ENCODE assay signal across 9 mouse cellular contexts in genomic region chr2:170401211-170401799, GRCm38 (mm10). TPM values are rescaled to one million over a fixed set of nuclear protein-coding genes. Genes with fewer than 3 reads are reported as not detected.
DNase-seq lines count a peak whose midpoint lies in the region; ATAC-seq lines count a peak whose summit lies in the region.
"Had no signal": no experiment of that assay in that cellular context is flagged by ENCODE, and none has a peak within 500 bp of the region (broad histone marks: within the 10 kb centered on the region; RNA-seq: fewer than 3 reads in every experiment).

No protein-coding gene starts in this region.

- intact Hi-C loops in heart, postnatal 14 days (cut with DNase I): loop anchor here (1.0 to 2.0 kb wide), 2 partner anchors 46 to 285 kb away; no protein-coding TSS in a partner anchor

- no peak overlapping the region; the same call in 1 of the 2 replicates for H3K27ac ChIP-seq in forebrain, embryonic 13.5 days
- peak overlapping the region; percentile 67 for H3K27ac ChIP-seq in neural tube, embryonic 15.5 days (replicated peaks)

- H3K9me3 ChIP-seq in forebrain, embryonic 13.5 days (replicated peaks): no peaks in the 10 kb centered on the region
- no peaks in the 10 kb centered on the region for H3K9me3 ChIP-seq in neural tube, embryonic 15.5 days (replicated peaks)

- H3K27me3 ChIP-seq in forebrain, embryonic 13.5 days: 0 out of 2 replicates have a peak, but pooled peaks cover 5% of the 10 kb centered on the region
- no peaks in the 10 kb centered on the region for H3K27me3 ChIP-seq in neural tube, embryonic 15.5 days (replicated peaks)

- H3K4me1 ChIP-seq in forebrain, embryonic 13.5 days: peaks cover 33% of the 10 kb centered on the region
- peaks cover 42% of the 10 kb centered on the region for H3K4me1 ChIP-seq in neural tube, embryonic 15.5 days

- peak overlapping the region; percentile 58 for H3K9ac ChIP-seq in forebrain, embryonic 13.5 days
- H3K9ac ChIP-seq in neural tube, embryonic 15.5 days (replicated peaks): peak overlapping the region; percentile 37; the same call in 1 of the 2 replicates

- H3K4me2 ChIP-seq in forebrain, embryonic 13.5 days: peak overlapping the region; percentile 62
- peak overlapping the region; percentile 63 for H3K4me2 ChIP-seq in neural tube, embryonic 15.5 days

- H3K36me3 ChIP-seq in forebrain, embryonic 13.5 days (ENCODE audit: poor library complexity, severe bottlenecking): no peaks in the 10 kb centered on the region
- H3K36me3 ChIP-seq in neural tube, embryonic 15.5 days: no peaks in the 10 kb centered on the region

- peak overlapping the region; percentile 33 for H3K4me3 ChIP-seq in forebrain, embryonic 13.5 days
- peak overlapping the region; percentile 32 for H3K4me3 ChIP-seq in neural tube, embryonic 15.5 days (replicated peaks)
- H3K4me3 ChIP-seq: erythroblast, embryonic 14.5 days had no signal

- ATAC-seq in CD4-positive, CD25-positive, alpha-beta regulatory T cell, adult 4 months: peak; percentile 66
- ATAC-seq in forebrain, embryonic 13.5 days: peak; percentile 66
- ATAC-seq in neural tube, embryonic 15.5 days (ENCODE audit: low FRiP score): peak; percentile 62

- peak; percentile 37 for DNase-seq in c-Kit-positive CD71-negative TER-119-negative erythroid progenitor cells, embryonic 14.5 days (ENCODE audit: low read depth)
- DNase-seq in heart, postnatal 14 days: peak; percentile 84 to 85
- DNase-seq in layer of hippocampus, adult 18-20 months (ENCODE audit: low spot score in 2 of 2): peak; percentile 39 to 78
- peak; percentile 60 to 68 for DNase-seq in lung, adult 18-20 months
- peak; percentile 57 for DNase-seq in testis, postnatal 14 days (ENCODE audit: low spot score)

- 2% methylated on average over 17 of the region's 17 CpGs for WGBS in forebrain, embryonic 13.5 days
- WGBS in neural tube, embryonic 15.5 days: under 1% methylated on average over 17 of the region's 17 CpGs

RNA-seq across cellular contexts. Expression of gene Bcas1, which starts 26.3 kb away (rescaled TPM):
- 1 to 10 TPM; 5.1 to 8.0 TPM for polyA plus RNA-seq in CD4-positive, CD25-positive, alpha-beta regulatory T cell, adult 4 months (2017; shearing (Covaris generic))
- 1.9 and 2.1 TPM in 2 replicates for polyA plus RNA-seq in forebrain, embryonic 13.5 days (2015; fragmentation: Nextera tagmentation; extraction: Ambion mirVana)
- total RNA-seq in heart, postnatal 14 days (2021): under 1 TPM; 0.12 to 0.67 TPM
- 10 to 100 TPM; 86.2 to 92.8 TPM for total RNA-seq in layer of hippocampus, adult 18-20 months (2021)
- polyA plus RNA-seq in neural tube, embryonic 15.5 days (2015; fragmentation: Nextera tagmentation; extraction: Ambion mirVana): 9.2 and 10.6 TPM in 2 replicates
